Mouse (Mus musculus) liver, embryonic 14.5 days (tissue): ENCODE measurements around the gene Rreb1. TPM values are rescaled to one million over a fixed set of nuclear protein-coding genes. Genes with fewer than 3 reads are reported as not detected.

Source experiments
- ATAC-seq: fragments of 200-750 bp; cut with Nextera tagmentation; 2 replicates; pipeline ENCODE4 v1.8.0; 2017; ENCODE audit warnings: moderate number of reproducible peaks, mild to moderate bottlenecking, moderate library complexity; ENCODE audit not compliant: insufficient read depth
- DNase-seq, 3 experiments: peaks; one replicate each; pipeline ENCODE4 v3.0.0-alpha.2; 2012 to 2013; ENCODE audit warnings: low read depth in 3 of 3, low spot score in 3 of 3
- H3K27ac ChIP-seq: fragments of 300-500 bp; sonication (generic); 2 replicates; pipeline ENCODE4 v1.5.1; 2014; ENCODE audit warnings: moderate library complexity, mild to moderate bottlenecking, control low read depth, inconsistent platforms
- H3K27me3 ChIP-seq: fragments of 300-500 bp; sonication (generic); 2 replicates; pipeline ENCODE4 v1.6.1; 2014; ENCODE audit warnings: mild to moderate bottlenecking, low read length, moderate library complexity; ENCODE audit not compliant: control insufficient read depth, insufficient read depth
- H3K36me3 ChIP-seq: fragments of 300-500 bp; sonication (generic); replicated peaks from 2 replicates; pipeline ENCODE4 v1.6.1; 2014; ENCODE audit warnings: low read depth; ENCODE audit not compliant: control insufficient read depth, insufficient read depth
- H3K4me1 ChIP-seq, 2 experiments: fragments of 200-500 bp in 1 of 2; fragments of 300-500 bp in 1 of 2; sonication (generic) in 1 of 2; replicated peaks; 2 replicates each; pipeline ENCODE4 v1.6.1; 2012 to 2014; ENCODE audit warnings: antibody characterized with exemption in 1 of 2, inconsistent platforms in 1 of 2, low read length in 1 of 2; ENCODE audit not compliant: control insufficient read depth in 2 of 2, insufficient read depth in 2 of 2
- H3K4me2 ChIP-seq: fragments of 300-500 bp; sonication (generic); 2 replicates; pipeline ENCODE4 v1.6.1; 2014; ENCODE audit warnings: low read depth, mild to moderate bottlenecking, control low read depth, moderate library complexity
- H3K4me3 ChIP-seq, 2 experiments: fragments of 200-500 bp in 1 of 2; fragments of 300-500 bp in 1 of 2; sonication (generic) in 1 of 2; 2 replicates each; pipeline ENCODE4 v1.5.1; 2012 to 2014; ENCODE audit warnings: low read depth in 2 of 2, low read length in 2 of 2, mild to moderate bottlenecking in 2 of 2, control low read depth in 1 of 2, inconsistent platforms in 1 of 2, moderate library complexity in 1 of 2; ENCODE audit not compliant: insufficient read depth in 1 of 2
- H3K9ac ChIP-seq: fragments of 300-500 bp; sonication (generic); replicated peaks from 2 replicates; pipeline ENCODE4 v1.6.1; 2014; ENCODE audit warnings: mild to moderate bottlenecking, control low read depth, moderate library complexity
- H3K9me3 ChIP-seq: fragments of 300-500 bp; sonication (generic); 2 replicates; pipeline ENCODE4 v1.6.1; 2016; ENCODE audit warnings: low read length, mixed read lengths; ENCODE audit not compliant: control insufficient read depth
- CTCF ChIP-seq: IDR thresholded peaks from 2 replicates; pipeline ENCODE4 v1.5.1; 2016; ENCODE audit warnings: antibody characterized with exemption, low read depth, control low read depth
- EP300 ChIP-seq: IDR thresholded peaks from 2 replicates; pipeline ENCODE4 v1.6.1; 2016; ENCODE audit warnings: antibody characterized with exemption, low read depth
- WGBS: fragments of 180-500 bp; shearing (Covaris S2); extraction: QIAGEN DNeasy Blood & Tissue Kit; methylation state at CpG from one replicate; pipeline ENCODE4 v1.1.7; 2014; ENCODE audit not compliant: insufficient replicate concordance; 5-methylcytosine and 5-hydroxymethylcytosine counted together
- polyA plus RNA-seq, 2 experiments: library from polyadenylated mRNA; depleted of rRNA in 1 of 2; stranded (reverse) in 1 of 2; unstranded in 1 of 2; fragments of >200 nt; fragmentation: Nextera tagmentation in 1 of 2; extraction: Ambion mirVana in 1 of 2; gene quantifications; 2 replicates each; pipeline versions ENCODE4 v1.2.1 to v1.2.3; 2012 to 2014

The Rreb1 gene
- polyA plus RNA-seq, 2 experiments: 5.4 TPM

- no peak for ATAC-seq
- TF ChIP-seq CTCF: no peak
- no peak for TF ChIP-seq EP300
- peaks cover 27% of the 10 kb centered on the region for H3K36me3 ChIP-seq
- no peak overlapping the region for H3K9ac ChIP-seq
- H3K9me3 ChIP-seq: no peaks in the 10 kb centered on the region
- no peaks in the 10 kb centered on the region for H3K4me1 ChIP-seq
- no peak overlapping the region for H3K4me3 ChIP-seq
- no peak overlapping the region for H3K4me2 ChIP-seq
- 77% methylated on average over 6 of the region's 6 CpGs for WGBS
- DNase-seq: no peak
- no peak overlapping the region for H3K27ac ChIP-seq
- H3K27me3 ChIP-seq: no peaks in the 10 kb centered on the region
These were observed 126.2 kb downstream of the Rreb1 start for GRCm38 (mm10) chr13:37904436-37904835.

- Histone ChIP-seq H3K9ac (no peak overlapping the region), H3K4me2 (no peak overlapping the region), H3K4me3 (no peak overlapping the region), H3K27me3 (no peaks in the 10 kb centered on the region), H3K36me3 (peaks cover 19% of the 10 kb centered on the region), H3K27ac (no peak overlapping the region), H3K4me1 (peaks cover 0 to 8% of the 10 kb centered on the region in 2 experiments; a peak in 2 of 4 replicates), H3K9me3 (no peaks in the 10 kb centered on the region)
- TF ChIP-seq CTCF (no peak), EP300 (no peak)
- WGBS: 73% methylated on average over 9 of the region's 9 CpGs
- DNase-seq (no peak), ATAC-seq (no peak)
These were observed 129.9 kb downstream of the Rreb1 start for GRCm38 (mm10) chr13:37908061-37908460.

- no peak for ATAC-seq
- DNase-seq: no peak
- peaks cover 19% of the 10 kb centered on the region for H3K36me3 ChIP-seq
- H3K4me3 ChIP-seq: no peak overlapping the region
- no peak overlapping the region for H3K9ac ChIP-seq
- no peak for TF ChIP-seq EP300
- TF ChIP-seq CTCF: no peak
- H3K4me1 ChIP-seq: peaks cover 0 to 8% of the 10 kb centered on the region in 2 experiments; a peak in 2 of 4 replicates
- no peak overlapping the region for H3K4me2 ChIP-seq
- no peak overlapping the region for H3K27ac ChIP-seq
- no peaks in the 10 kb centered on the region for H3K9me3 ChIP-seq
- 55% methylated on average over 6 of the region's 6 CpGs for WGBS
- no peaks in the 10 kb centered on the region for H3K27me3 ChIP-seq
These were observed 130.3 kb downstream of the Rreb1 start for GRCm38 (mm10) chr13:37908493-37908892.

GRCm38 (mm10) chr13:37909225-37909624 lies 131.0 kb downstream of the Rreb1 start:
- H3K27ac ChIP-seq: no peak overlapping the region
- WGBS: 80% methylated on average over 2 of the region's 2 CpGs
- H3K9me3 ChIP-seq: no peaks in the 10 kb centered on the region
- no peak overlapping the region for H3K9ac ChIP-seq
- peaks cover 0 to 8% of the 10 kb centered on the region in 2 experiments; a peak in 2 of 4 replicates for H3K4me1 ChIP-seq
- H3K4me3 ChIP-seq: no peak overlapping the region
- H3K27me3 ChIP-seq: no peaks in the 10 kb centered on the region
- ATAC-seq: no peak
- TF ChIP-seq CTCF (no peak), EP300 (no peak)
- no peak for DNase-seq
- no peak overlapping the region for H3K4me2 ChIP-seq
- peaks cover 19% of the 10 kb centered on the region for H3K36me3 ChIP-seq

- H3K36me3 ChIP-seq: peaks cover 20% of the 10 kb centered on the region
- DNase-seq (no peak), ATAC-seq (no peak)
- H3K9ac ChIP-seq: no peak overlapping the region
- H3K9me3 ChIP-seq: no peaks in the 10 kb centered on the region
- WGBS: 66% methylated on average over 6 of the region's 6 CpGs
- H3K27me3 ChIP-seq: no peaks in the 10 kb centered on the region
- H3K4me2 ChIP-seq: no peak overlapping the region
- peaks cover 0 to 8% of the 10 kb centered on the region in 2 experiments; a peak in 2 of 4 replicates for H3K4me1 ChIP-seq
- no peak for TF ChIP-seq EP300
- no peak for TF ChIP-seq CTCF
- no peak overlapping the region for H3K27ac ChIP-seq
- H3K4me3 ChIP-seq: no peak overlapping the region
These were observed 133.8 kb downstream of the Rreb1 start for GRCm38 (mm10) chr13:37912011-37912410.
